Mouse (Mus musculus): Measurements from ENCODE around the gene Ifnk.

DNA sequence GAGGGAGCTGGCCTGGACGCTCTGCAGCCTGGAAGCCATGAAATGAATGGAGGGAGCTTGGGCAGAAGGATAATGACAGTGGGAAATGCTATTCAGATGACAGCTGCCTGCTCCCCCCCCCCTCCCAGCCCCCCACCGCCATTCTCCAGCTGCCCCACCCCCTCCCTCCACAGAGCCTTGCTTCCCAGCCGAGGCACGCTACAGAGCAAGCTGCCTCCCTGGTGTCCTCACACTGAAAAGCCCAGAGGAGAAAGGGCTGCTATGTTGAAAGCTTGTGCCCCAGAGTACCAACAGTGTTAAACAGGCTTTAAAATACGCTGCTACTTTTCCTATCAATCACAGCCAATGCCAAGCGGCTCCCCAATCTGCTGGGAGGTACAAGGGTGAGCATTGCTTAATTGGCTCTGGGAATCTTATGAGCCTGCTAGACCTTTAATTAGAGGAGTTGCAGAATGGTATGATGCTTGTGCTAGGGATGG is 26.5 kb upstream of the Ifnk start:
- TF ChIP-seq CTCF (IDR thresholded peaks at IDR 0.05; ENCODE audit: borderline replicate concordance, insufficient read depth, low read length) = no peak
- no peak for TF ChIP-seq POLR2A (IDR thresholded peaks at IDR 0.05; ENCODE audit: low read depth, low read length)

Measured in embryonic fibroblast, embryonic 13.5 days (primary cell).